Mouse (Mus musculus) liver, embryonic 14.5 days (tissue): ENCODE data around the gene Ttc17.

Source experiments
- CTCF ChIP-seq: IDR thresholded peaks from 2 replicates; pipeline ENCODE4 v1.5.1; 2016; ENCODE audit warnings: antibody characterized with exemption, low read depth, control low read depth
- EP300 ChIP-seq: IDR thresholded peaks from 2 replicates; pipeline ENCODE4 v1.6.1; 2016; ENCODE audit warnings: antibody characterized with exemption, low read depth

DNA sequence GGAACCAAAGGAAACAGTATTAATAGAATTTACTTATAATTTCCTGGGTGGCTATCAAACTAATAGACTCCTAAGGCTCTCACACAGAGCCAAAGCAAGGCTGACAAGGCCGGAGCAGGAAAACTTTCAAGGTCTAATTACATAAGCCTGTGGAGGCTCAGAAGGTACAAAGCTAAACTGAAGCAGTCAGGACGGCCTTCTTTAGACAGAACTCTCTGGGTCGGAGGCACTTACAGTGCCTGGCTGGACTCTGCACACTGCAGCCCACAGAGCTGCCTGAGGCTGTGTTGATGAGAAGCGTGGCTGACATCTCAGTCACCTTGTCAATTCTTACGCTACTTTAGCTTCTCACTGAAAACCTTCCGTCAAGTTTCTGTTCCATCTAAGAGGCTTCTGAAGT lies 42.7 kb downstream of the Ttc17 start:
- TF ChIP-seq CTCF (no peak), EP300 (no peak)
